Mouse (Mus musculus): ENCODE measurements around the gene Psmg3.

DNA sequence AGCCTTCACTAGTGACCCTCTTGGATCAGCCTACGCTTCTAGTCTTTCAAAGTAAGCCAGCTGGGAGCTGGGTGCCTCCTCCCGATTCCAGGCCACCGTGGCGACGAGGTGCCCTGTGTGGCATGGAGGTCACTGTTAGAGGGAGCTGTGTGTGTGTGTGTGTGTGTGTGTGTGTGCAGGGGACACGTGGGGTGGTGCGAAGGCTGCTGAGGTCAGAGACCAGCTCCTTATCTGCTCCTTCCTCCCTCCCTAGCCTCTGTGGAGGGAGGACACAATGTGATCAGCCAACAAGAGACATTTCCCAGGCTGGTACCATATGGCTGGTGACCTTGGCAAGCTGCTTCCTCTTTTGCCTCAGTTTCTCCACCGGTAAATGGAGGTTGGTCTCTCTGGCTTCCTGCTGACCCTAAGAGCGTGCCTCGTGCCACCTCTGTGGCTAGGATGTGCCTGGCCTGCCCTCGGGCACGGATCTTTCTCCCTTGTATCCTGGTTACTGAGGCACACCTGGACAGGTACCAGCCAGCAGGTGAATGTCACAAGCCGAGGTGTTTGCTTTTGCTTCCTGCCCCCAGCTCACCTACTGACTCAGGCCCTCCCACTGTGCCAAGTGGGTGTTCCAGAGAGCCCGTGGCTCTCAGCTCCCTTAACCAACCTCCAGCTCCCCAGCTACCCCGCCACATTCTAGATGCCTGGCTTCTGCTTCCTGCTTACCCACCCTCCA is 14.8 kb downstream of the Psmg3 start:
- TF ChIP-seq CTCF (IDR thresholded peaks at IDR 0.05; ENCODE audit: low read depth, low read length) = no peak
- TF ChIP-seq POLR2A (IDR thresholded peaks at IDR 0.05; ENCODE audit: borderline replicate concordance, low read depth, low read length) = no peak
